Mouse (Mus musculus) adrenal gland, adult 2 months (tissue): ENCODE data around the gene Hist1h2af. TPM values are rescaled to one million over a fixed set of nuclear protein-coding genes. Genes with fewer than 3 reads are reported as not detected.
A peak's percentile ranks its signal among the peaks of the same experiment; 100 is the strongest.

ENCODE experiments used
- DNase-seq: peaks from one replicate; pipeline ENCODE4 v3.0.0; 2021
- microRNA-seq, 2 experiments: library from miRNA; unstranded; fragments of <30 nt; microRNA quantifications; one replicate each; pipeline ENCODE4 v1.2.0; 2021
- polyA plus RNA-seq: library from polyadenylated mRNA; depleted of rRNA; stranded (reverse); fragments of >200 nt; gene quantifications from 2 replicates; pipeline ENCODE4 v1.2.3, GENCODE M21; 2012; rRNA removed
- total RNA-seq, 2 experiments: library from RNA; stranded (reverse); gene quantifications; 2 replicates each; pipeline ENCODE4 v1.2.3; 2021

The Hist1h2af gene
- total and polyA plus RNA-seq, 3 experiments, result 17.9 to 66.0 (median 20.0) TPM

DNA sequence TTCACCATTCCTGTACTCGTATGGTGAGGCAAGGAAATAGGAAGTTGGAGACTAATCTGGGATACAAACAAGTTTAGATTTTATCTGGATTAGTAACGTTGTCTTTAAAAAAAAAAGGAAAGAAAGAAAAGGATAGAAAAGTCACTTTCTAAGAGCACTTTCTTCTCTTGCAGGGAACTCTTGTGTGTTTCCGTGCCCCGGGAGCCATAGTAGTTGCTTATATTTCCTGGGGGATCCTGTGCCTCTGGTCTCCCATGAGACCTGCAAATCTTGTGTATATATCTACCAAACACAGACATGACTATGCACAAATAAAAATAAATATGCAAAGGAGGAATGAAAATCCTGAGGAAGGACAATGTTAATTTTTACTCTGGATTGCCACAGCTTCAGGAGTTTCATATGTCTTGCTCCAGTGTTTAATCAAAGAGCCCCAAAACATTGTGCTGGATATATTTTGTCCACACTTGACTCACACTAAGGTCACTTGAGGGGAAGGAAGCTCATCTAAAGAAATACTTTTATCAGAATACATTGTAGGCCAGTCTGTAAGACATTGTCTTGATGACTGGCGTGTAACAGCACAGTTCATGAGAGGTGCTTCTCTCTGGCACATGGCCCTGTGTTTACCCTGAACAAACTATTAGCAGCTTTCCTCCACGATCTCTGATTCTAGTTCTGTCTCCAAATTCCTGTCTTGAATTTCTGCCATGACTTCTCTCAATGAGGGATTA, 43.4 kb downstream of the Hist1h2af start:
- DNase-seq, result no peak

GRCm38 (mm10) chr13:23577835-23578234, 44.1 kb downstream of the Hist1h2af start:
- DNase-seq, result no peak

DNA sequence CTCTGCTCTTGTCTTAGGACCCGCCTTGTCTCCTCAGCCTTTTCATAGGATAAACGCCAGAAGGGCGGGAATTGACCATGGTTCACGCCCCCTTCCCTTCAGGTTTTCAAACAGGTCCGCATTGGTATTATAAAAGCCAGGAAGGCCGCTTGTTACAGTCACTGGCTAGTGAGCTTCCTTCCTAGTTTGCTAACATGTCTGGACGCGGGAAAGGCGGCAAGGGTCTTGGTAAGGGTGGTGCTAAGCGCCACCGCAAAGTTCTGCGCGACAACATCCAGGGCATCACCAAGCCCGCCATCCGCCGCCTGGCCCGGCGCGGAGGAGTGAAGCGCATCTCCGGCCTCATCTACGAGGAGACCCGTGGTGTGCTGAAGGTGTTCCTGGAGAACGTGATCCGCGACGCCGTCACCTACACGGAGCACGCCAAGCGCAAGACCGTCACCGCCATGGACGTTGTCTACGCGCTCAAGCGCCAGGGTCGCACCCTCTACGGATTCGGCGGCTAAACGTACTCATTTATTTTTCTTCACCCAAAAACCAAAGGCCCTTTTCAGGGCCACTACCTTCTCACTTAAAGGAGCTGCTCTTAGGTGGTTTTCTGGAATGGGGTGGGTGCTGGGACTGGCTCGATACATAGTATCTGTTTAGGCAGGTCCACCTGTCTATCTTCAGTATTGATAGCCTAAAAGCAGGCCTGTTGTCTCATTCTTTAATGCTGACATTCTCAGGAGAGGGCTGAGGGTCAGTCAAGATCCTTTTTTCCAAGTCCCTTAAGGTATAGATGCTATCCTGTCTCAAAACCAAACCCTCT, 47.9 kb downstream of the Hist1h2af start, which contains the start of gene Hist1h4d:
Gene Hist1h4d, plus strand, starts transcription at position 191 of the 811 bp plus-strand sequence.
- DNase-seq, result peak; percentile 97

DNA sequence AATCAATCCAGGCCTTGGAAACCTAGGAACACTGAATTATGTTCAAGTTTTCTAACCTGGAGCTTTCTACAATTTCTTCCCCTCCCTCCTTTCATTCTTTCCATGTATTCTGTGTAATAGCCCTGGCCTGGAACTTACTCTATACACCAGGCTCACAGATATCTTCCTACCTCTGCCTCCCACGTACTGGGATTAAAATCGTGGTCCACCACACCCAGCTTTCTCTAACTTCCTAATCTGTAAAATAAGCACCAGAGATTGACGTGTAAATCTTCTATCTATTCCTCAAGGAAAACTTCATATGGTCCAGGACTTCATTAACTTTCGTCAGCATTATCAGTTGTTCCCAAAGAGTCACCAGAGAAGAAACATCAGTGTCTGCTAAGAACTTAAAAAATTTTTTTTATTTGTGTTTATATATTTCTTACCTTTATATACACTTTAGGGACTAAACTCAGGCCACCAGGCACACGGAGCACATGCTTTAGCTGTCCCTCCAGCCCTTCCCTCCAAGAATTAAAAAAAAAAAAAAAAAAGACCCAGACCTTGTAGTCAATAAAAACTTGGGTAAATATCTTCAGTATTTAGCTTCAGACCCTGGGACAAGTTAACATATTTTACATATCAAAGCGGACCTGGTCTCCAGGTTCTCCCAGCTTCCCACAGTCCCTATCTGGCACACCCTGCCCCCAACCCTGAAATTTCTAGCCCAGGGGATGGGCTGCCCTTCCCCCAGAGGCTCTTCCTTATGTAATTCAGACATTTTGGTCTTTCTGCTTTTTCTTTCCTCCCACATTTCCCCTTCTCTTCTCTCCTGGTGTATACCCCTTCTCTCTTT, 48.7 kb downstream of the Hist1h2af start:
- DNase-seq, result no peak

DNA sequence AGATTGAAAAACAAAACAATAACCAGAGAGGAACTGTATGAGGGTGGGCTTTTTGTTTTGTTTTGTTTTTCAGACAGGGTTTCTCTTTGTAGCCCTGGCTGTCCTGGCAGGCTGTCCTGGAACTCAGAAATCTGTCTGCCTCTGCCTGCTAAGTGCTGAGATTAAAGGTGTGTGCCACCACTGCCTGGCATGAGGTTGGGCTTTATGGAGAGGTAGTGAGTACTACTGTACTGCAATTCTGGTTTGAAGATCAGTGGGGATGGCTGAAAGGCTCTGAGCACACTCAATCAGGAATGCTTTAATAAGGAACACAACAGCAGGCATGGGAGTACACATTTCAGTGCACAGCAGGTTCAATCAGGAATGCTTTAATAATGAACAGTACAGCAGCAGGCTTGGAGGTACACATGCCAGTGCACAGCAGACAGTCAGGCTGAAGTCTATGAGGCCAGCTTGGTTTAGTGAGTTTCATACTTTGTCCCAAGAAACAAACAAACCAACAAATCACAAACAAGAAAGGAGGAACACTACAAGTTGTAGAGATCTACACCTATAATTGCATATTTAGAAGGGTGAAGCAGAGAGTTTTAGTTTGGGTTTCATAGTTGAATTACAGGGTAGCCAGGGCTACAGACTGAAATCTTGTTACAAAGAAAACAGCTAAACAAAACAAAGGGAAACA, 49.8 kb downstream of the Hist1h2af start:
- no peak for DNase-seq

Small RNA genes within 50 kb of the gene (microRNA-seq; reads per million reads assigned to microRNA genes)
- gene Gm44297 (0 reads per million in 2 experiments), gene Gm44359 (0 reads per million in 2 experiments), gene Gm44394 (0 reads per million in 2 experiments), gene n-TStga1 (0 to 1.7 reads per million in 2 experiments)

Other genes with a start within 250 kb of the Hist1h2af start
Only the 30 nearest of the 34 such genes appear.
- gene Zfp322a, start 164.7 kb upstream of the Hist1h2af start, total RNA-seq, result 10 to 100 TPM; 16.3 to 20.7 TPM
- gene Zfp322a, start 164.7 kb upstream of the Hist1h2af start, polyA plus RNA-seq, result 0.40 and 0.53 TPM in 2 replicates
- 1 to 10 TPM; 7.0 to 8.5 TPM for gene Abt1, start 110.0 kb upstream of the Hist1h2af start, total RNA-seq
- gene Abt1, start 110.0 kb upstream of the Hist1h2af start, polyA plus RNA-seq, result 1.1 TPM in 2 replicates
- gene Btn1a1, start 68.0 kb upstream of the Hist1h2af start, total RNA-seq, result not detected
- gene Btn1a1, start 68.0 kb upstream of the Hist1h2af start, polyA plus RNA-seq, result not detected in 2 replicates
- gene Btn2a2, start 45.0 kb upstream of the Hist1h2af start, total RNA-seq, result not detected
- gene Btn2a2, start 45.0 kb upstream of the Hist1h2af start, polyA plus RNA-seq, result not detected in 2 replicates
- gene Hist1h4h, start 2.9 kb upstream of the Hist1h2af start, total RNA-seq, result 100 to 1,000 TPM; 338 to 400 TPM
- gene Hist1h4h, start 2.9 kb upstream of the Hist1h2af start, polyA plus RNA-seq, result 20.2 and 33.8 TPM in 2 replicates
- gene Hist1h3g, start 1.5 kb downstream of the Hist1h2af start, total RNA-seq, result 1 to 10 TPM; 2.2 to 7.1 TPM
- gene Hist1h3g, start 1.5 kb downstream of the Hist1h2af start, polyA plus RNA-seq, result 3.2 and 3.5 TPM in 2 replicates
- 1 to 10 TPM; 3.0 to 3.2 TPM for gene Hist1h2bh, start 9.5 kb downstream of the Hist1h2af start, total RNA-seq
- 1.2 and 1.5 TPM in 2 replicates for gene Hist1h2bh, start 9.5 kb downstream of the Hist1h2af start, polyA plus RNA-seq
- 10 to 100 TPM; 16.8 to 18.0 TPM for gene Hist1h3f, start 10.1 kb downstream of the Hist1h2af start, total RNA-seq
- gene Hist1h3f, start 10.1 kb downstream of the Hist1h2af start, polyA plus RNA-seq, result 3.0 and 3.1 TPM in 2 replicates
- gene Hist1h4f, start 17.7 kb downstream of the Hist1h2af start, total RNA-seq, result 10 to 100 TPM; 37.2 to 51.6 TPM
- 0.40 and 2.2 TPM in 2 replicates for gene Hist1h4f, start 17.7 kb downstream of the Hist1h2af start, polyA plus RNA-seq
- 1 to 10 TPM; 2.4 to 3.4 TPM for gene Hist1h1d, start 19.4 kb downstream of the Hist1h2af start, total RNA-seq
- gene Hist1h1d, start 19.4 kb downstream of the Hist1h2af start, polyA plus RNA-seq, result not detected in 2 replicates
- gene Hist1h3e, start 28.5 kb downstream of the Hist1h2af start, total RNA-seq, result 10 to 100 TPM; 41.4 to 51.2 TPM
- gene Hist1h3e, start 28.5 kb downstream of the Hist1h2af start, polyA plus RNA-seq, result 12.8 and 14.0 TPM in 2 replicates
- 1 to 10 TPM; 2.7 to 4.9 TPM for gene Hist1h2ae, start 37.3 kb downstream of the Hist1h2af start, total RNA-seq
- 0.90 and 3.7 TPM in 2 replicates for gene Hist1h2ae, start 37.3 kb downstream of the Hist1h2af start, polyA plus RNA-seq
- gene Hist1h2bg, start 37.5 kb downstream of the Hist1h2af start, total RNA-seq, result 10 to 100 TPM; 41.1 to 60.2 TPM
- gene Hist1h2bg, start 37.5 kb downstream of the Hist1h2af start, polyA plus RNA-seq, result 25.3 and 27.0 TPM in 2 replicates
- 10 to 100 TPM; 17.9 to 21.6 TPM for gene Hist1h2bf, start 40.3 kb downstream of the Hist1h2af start, total RNA-seq
- gene Hist1h2bf, start 40.3 kb downstream of the Hist1h2af start, polyA plus RNA-seq, result 0.80 and 5.5 TPM in 2 replicates
- 1 to 10 TPM; 2.9 to 6.4 TPM for gene Hist1h2ad, start 40.5 kb downstream of the Hist1h2af start, total RNA-seq
- gene Hist1h2ad, start 40.5 kb downstream of the Hist1h2af start, polyA plus RNA-seq, result 2.5 and 3.2 TPM in 2 replicates
- 1 to 10 TPM; 3.7 to 6.5 TPM for gene Hist1h3d, start 41.9 kb downstream of the Hist1h2af start, total RNA-seq
- 3.7 TPM in 2 replicates for gene Hist1h3d, start 41.9 kb downstream of the Hist1h2af start, polyA plus RNA-seq
- 100 to 1,000 TPM; 118 to 129 TPM for gene Hist1h4d, start 47.7 kb downstream of the Hist1h2af start, total RNA-seq
- gene Hist1h4d, start 47.7 kb downstream of the Hist1h2af start, polyA plus RNA-seq, result 2.6 and 2.7 TPM in 2 replicates
- 10 to 100 TPM; 11.3 to 14.8 TPM for gene Hist1h2be, start 87.2 kb downstream of the Hist1h2af start, total RNA-seq
- 1.7 and 2.0 TPM in 2 replicates for gene Hist1h2be, start 87.2 kb downstream of the Hist1h2af start, polyA plus RNA-seq
- gene Hist1h1e, start 88.7 kb downstream of the Hist1h2af start, total RNA-seq, result 10 to 100 TPM; 44.2 to 71.4 TPM
- 1.0 and 1.2 TPM in 2 replicates for gene Hist1h1e, start 88.7 kb downstream of the Hist1h2af start, polyA plus RNA-seq
- 1 to 10 TPM; 2.0 to 2.5 TPM for gene Hist1h2ac, start 150.0 kb downstream of the Hist1h2af start, total RNA-seq
- gene Hist1h2ac, start 150.0 kb downstream of the Hist1h2af start, polyA plus RNA-seq, result 0.34 and 0.87 TPM in 2 replicates
- gene Hist1h2bc, start 150.3 kb downstream of the Hist1h2af start, total RNA-seq, result 100 to 1,000 TPM; 143 to 210 TPM
- gene Hist1h2bc, start 150.3 kb downstream of the Hist1h2af start, polyA plus RNA-seq, result 308 and 343 TPM in 2 replicates
- not detected for gene Hist1h1t, start 161.9 kb downstream of the Hist1h2af start, total RNA-seq
- gene Hist1h1t, start 161.9 kb downstream of the Hist1h2af start, polyA plus RNA-seq, result not detected in 2 replicates
- 10 to 100 TPM; 70.2 to 84.7 TPM for gene Hist1h4c, start 164.5 kb downstream of the Hist1h2af start, total RNA-seq
- 1.7 and 2.8 TPM in 2 replicates for gene Hist1h4c, start 164.5 kb downstream of the Hist1h2af start, polyA plus RNA-seq
- 10 to 100 TPM; 22.3 to 33.0 TPM for gene Hfe, start 176.9 kb downstream of the Hist1h2af start, total RNA-seq
- gene Hfe, start 176.9 kb downstream of the Hist1h2af start, polyA plus RNA-seq, result 27.9 and 30.3 TPM in 2 replicates
- 100 to 1,000 TPM; 168 to 270 TPM for gene Hist1h1c, start 204.9 kb downstream of the Hist1h2af start, total RNA-seq
- gene Hist1h1c, start 204.9 kb downstream of the Hist1h2af start, polyA plus RNA-seq, result 32.9 and 41.2 TPM in 2 replicates
- 10 to 100 TPM in 1 of 2 experiments, 1 to 10 TPM in 1; 4.6 to 14.7 TPM for gene Hist1h3c, start 211.7 kb downstream of the Hist1h2af start, total RNA-seq
- gene Hist1h3c, start 211.7 kb downstream of the Hist1h2af start, polyA plus RNA-seq, result 4.9 and 6.7 TPM in 2 replicates
- gene Hist1h2bb, start 212.8 kb downstream of the Hist1h2af start, total RNA-seq, result 10 to 100 TPM; 17.1 TPM
- 4.2 and 5.6 TPM in 2 replicates for gene Hist1h2bb, start 212.8 kb downstream of the Hist1h2af start, polyA plus RNA-seq
- 10 to 100 TPM; 25.7 to 26.0 TPM for gene Hist1h2ab, start 217.2 kb downstream of the Hist1h2af start, total RNA-seq
- gene Hist1h2ab, start 217.2 kb downstream of the Hist1h2af start, polyA plus RNA-seq, result 1.6 and 4.1 TPM in 2 replicates
- 10 to 100 TPM; 25.0 to 32.1 TPM for gene Hist1h3b, start 218.4 kb downstream of the Hist1h2af start, total RNA-seq
- gene Hist1h3b, start 218.4 kb downstream of the Hist1h2af start, polyA plus RNA-seq, result 2.5 and 3.2 TPM in 2 replicates
- gene Hist1h4b, start 223.1 kb downstream of the Hist1h2af start, total RNA-seq, result 10 to 100 TPM; 64.3 to 65.2 TPM
- 2.4 and 3.9 TPM in 2 replicates for gene Hist1h4b, start 223.1 kb downstream of the Hist1h2af start, polyA plus RNA-seq